ENCODE assay signal across 9 mouse cellular contexts in the genomic region with DNA sequence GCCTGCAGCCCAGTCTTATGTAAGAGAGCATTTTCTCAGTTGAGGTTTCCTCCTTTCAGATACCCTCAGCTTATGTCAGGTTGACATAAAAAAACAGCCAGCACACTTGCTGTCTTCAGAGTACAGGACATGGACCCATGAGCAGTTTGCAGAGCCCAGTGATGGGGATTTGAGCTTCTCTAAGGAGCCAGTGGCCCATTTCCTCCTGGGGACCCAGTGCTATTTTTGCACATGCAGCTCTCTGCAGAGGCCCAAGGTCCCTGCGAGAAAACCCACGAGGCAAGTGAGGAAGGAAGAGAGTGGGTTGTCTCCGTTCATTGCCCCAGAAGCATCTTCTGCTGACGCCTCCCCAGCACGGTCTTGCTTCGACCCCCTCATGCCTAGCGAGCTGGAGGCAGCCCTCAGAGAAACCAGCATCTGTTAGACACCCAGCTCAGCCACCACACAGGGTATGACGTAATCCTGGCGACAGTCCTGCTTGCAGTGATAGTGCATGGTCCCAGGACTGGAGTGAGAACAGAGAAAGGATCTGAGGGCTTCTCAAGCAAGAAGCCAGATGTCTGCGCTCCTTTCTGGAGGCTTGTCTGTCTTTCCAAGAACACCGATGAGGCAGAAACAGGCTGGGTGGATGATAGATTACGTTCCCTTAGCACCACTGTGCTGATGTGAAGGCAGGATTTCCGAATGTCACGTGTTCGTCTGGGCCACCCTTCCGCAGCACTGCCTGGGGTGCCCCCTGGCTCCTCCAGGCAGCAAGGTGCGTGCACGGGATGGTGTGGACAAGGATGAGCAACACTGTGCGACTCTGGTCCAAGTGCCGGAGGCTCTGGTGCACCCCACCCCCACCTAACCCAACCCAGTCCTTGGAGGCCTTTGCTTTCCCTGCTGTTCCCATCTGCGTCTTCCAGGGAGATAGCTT. TPM values are rescaled to one million over a fixed set of nuclear protein-coding genes. Genes with fewer than 3 reads are reported as not detected.
A peak's percentile ranks its signal among the peaks of the same experiment; 100 is the strongest.
DNase-seq lines count a peak whose midpoint lies in the region; ATAC-seq and TF ChIP-seq lines count a peak whose summit lies in the region.
"Had no signal": no experiment of that assay in that cellular context is flagged by ENCODE, and none has a peak within 500 bp of the region (broad histone marks: within the 10 kb centered on the region; RNA-seq: fewer than 3 reads in every experiment).

No protein-coding gene starts in this region.

- peak; percentile 42 for DNase-seq in adrenal gland, postnatal 10 days
- DNase-seq in adrenal gland, postnatal 4 days (ENCODE audit: low spot score in 2 of 2) = no peak
- peak; percentile 83 for DNase-seq in cerebellum, adult 2 months
- DNase-seq in frontal cortex, postnatal 36 days (ENCODE audit: low spot score in 2 of 2) = peak; percentile 89 to 90
- DNase-seq in hindbrain, embryonic 11.5 days (ENCODE audit: low spot score) = no peak
- peak; percentile 80 to 83 for DNase-seq in left cerebral cortex, postnatal 14 days (ENCODE audit: low spot score in 2 of 2)
- no peak for DNase-seq in ovary, postnatal 10 days (ENCODE audit: low spot score)

- no peak for TF ChIP-seq CTCF in cerebellum, adult 2 months (IDR thresholded peaks at IDR 0.05; ENCODE audit: borderline replicate concordance, insufficient read depth, low read depth, low read length)

- intact Hi-C loops in left cerebral cortex, postnatal 14 days (cut with DNase I) = no loop called here

- peaks cover 3% of the 10 kb centered on the region; the same call in 1 of the 2 replicates for H3K36me3 ChIP-seq in hindbrain, embryonic 11.5 days (ENCODE audit: control insufficient read depth, insufficient read depth, low read length)
- H3K36me3 ChIP-seq in neural tube, embryonic 14.5 days (ENCODE audit: control insufficient read depth, insufficient read depth, low read length) = 0 out of 2 replicates have a peak, but pooled peaks cover 9% of the 10 kb centered on the region

- H3K4me2 ChIP-seq in hindbrain, embryonic 11.5 days (replicated peaks; ENCODE audit: low read depth, low read length) = peak overlapping the region; percentile 11; the same call in 1 of the 2 replicates
- H3K4me2 ChIP-seq in neural tube, embryonic 14.5 days (ENCODE audit: low read depth, low read length) = peak overlapping the region; percentile 1; the same call in 1 of the 2 replicates

- peak; percentile 74 for ATAC-seq in hindbrain, embryonic 11.5 days (ENCODE audit: low FRiP score)
- peak; percentile 61; the same call in 1 of the 2 replicates for ATAC-seq in neural tube, embryonic 14.5 days (ENCODE audit: low read depth)

- no peaks in the 10 kb centered on the region for H3K27me3 ChIP-seq in cerebellum, adult 2 months (ENCODE audit: control insufficient read depth, insufficient read depth, low read length)
- no peaks in the 10 kb centered on the region for H3K27me3 ChIP-seq in hindbrain, embryonic 11.5 days (ENCODE audit: control insufficient read depth, insufficient read depth, low read length)
- no peaks in the 10 kb centered on the region for H3K27me3 ChIP-seq in neural tube, embryonic 14.5 days (ENCODE audit: control insufficient read depth, insufficient read depth, low read length)

- H3K4me1 ChIP-seq in cerebellum, adult 2 months (ENCODE audit: control insufficient read depth, insufficient read depth, low read length) = peaks cover 32% of the 10 kb centered on the region
- peaks cover 10% of the 10 kb centered on the region; the same call in 1 of the 2 replicates for H3K4me1 ChIP-seq in hindbrain, embryonic 11.5 days (replicated peaks; ENCODE audit: control insufficient read depth, insufficient read depth, low read length)
- peaks cover 27% of the 10 kb centered on the region for H3K4me1 ChIP-seq in neural tube, embryonic 14.5 days (ENCODE audit: control insufficient read depth, insufficient read depth, low read length)

- 9% methylated on average over 21 of the region's 21 CpGs for WGBS in cerebellum, adult 2 months
- WGBS in hindbrain, embryonic 11.5 days = 54% methylated on average over 21 of the region's 21 CpGs
- 31% methylated on average over 21 of the region's 21 CpGs for WGBS in neural tube, embryonic 14.5 days

- peak overlapping the region; percentile 33 for H3K4me3 ChIP-seq in cerebellum, adult 2 months (replicated peaks; ENCODE audit: insufficient read depth, low read depth, low read length)
- no peak overlapping the region; the same call in 1 of the 2 replicates for H3K4me3 ChIP-seq in hindbrain, embryonic 11.5 days (ENCODE audit: low read depth, low read length)
- no peak overlapping the region for H3K4me3 ChIP-seq in neural tube, embryonic 14.5 days (ENCODE audit: low read depth, low read length)
- H3K4me3 ChIP-seq: erythroblast, embryonic 14.5 days had no signal

- 0 out of 2 replicates have a peak, but pooled peaks have one; percentile 14 for TF ChIP-seq POLR2A in cerebellum, adult 2 months (IDR thresholded peaks at IDR 0.05; ENCODE audit: borderline replicate concordance, insufficient read depth, low read length)

- H3K9ac ChIP-seq in hindbrain, embryonic 11.5 days (ENCODE audit: low read depth, low read length) = peak overlapping the region; percentile 52; the same call in 1 of the 2 replicates
- H3K9ac ChIP-seq in neural tube, embryonic 14.5 days (replicated peaks; ENCODE audit: low read depth, low read length) = peak overlapping the region; percentile 0; the same call in 1 of the 2 replicates

- no peaks in the 10 kb centered on the region for H3K9me3 ChIP-seq in hindbrain, embryonic 11.5 days (ENCODE audit: control insufficient read depth, low read length)
- no peaks in the 10 kb centered on the region for H3K9me3 ChIP-seq in neural tube, embryonic 14.5 days (ENCODE audit: control insufficient read depth, low read length)

- H3K27ac ChIP-seq in cerebellum, adult 2 months (ENCODE audit: insufficient read depth, low read length) = peak overlapping the region; percentile 86
- peak overlapping the region; percentile 90 for H3K27ac ChIP-seq in hindbrain, embryonic 11.5 days (ENCODE audit: low read depth, low read length)
- peak overlapping the region; percentile 80 for H3K27ac ChIP-seq in neural tube, embryonic 14.5 days (ENCODE audit: low read depth, low read length)

RNA-seq across cellular contexts. Expression of gene Clstn1, which starts 24.0 kb away (rescaled TPM):
- 10 to 100 TPM; 72.7 to 95.7 TPM for total RNA-seq in adrenal gland, postnatal 10 days (2021)
- total RNA-seq in adrenal gland, postnatal 4 days (2021) = 100 to 1,000 TPM; 116 to 127 TPM
- polyA plus RNA-seq in cerebellum, adult 2 months (2012; rRNA removed) = 301 and 324 TPM in 2 replicates
- polyA plus RNA-seq in hindbrain, embryonic 11.5 days (2014; fragmentation: Nextera tagmentation; extraction: Ambion mirVana) = 33.0 and 42.6 TPM in 2 replicates
- 1,000 to 10,000 TPM; 1,335 to 1,338 TPM for total RNA-seq in left cerebral cortex, postnatal 14 days (2021)
- polyA plus RNA-seq in neural tube, embryonic 14.5 days (2014; fragmentation: Nextera tagmentation; extraction: Ambion mirVana) = 107 and 139 TPM in 2 replicates

RNA-seq across cellular contexts. Expression of gene Ctnnbip1, which starts 44.2 kb away (rescaled TPM):
- total RNA-seq in adrenal gland, postnatal 10 days (2021) = 10 to 100 TPM; 39.5 to 42.0 TPM
- 10 to 100 TPM; 44.7 to 44.8 TPM for total RNA-seq in adrenal gland, postnatal 4 days (2021)
- 33.3 and 34.6 TPM in 2 replicates for polyA plus RNA-seq in cerebellum, adult 2 months (2012; rRNA removed)
- polyA plus RNA-seq in hindbrain, embryonic 11.5 days (2014; fragmentation: Nextera tagmentation; extraction: Ambion mirVana) = 63.4 and 65.2 TPM in 2 replicates
- total RNA-seq in left cerebral cortex, postnatal 14 days (2021) = 10 to 100 TPM; 56.1 to 56.5 TPM
- 93.2 and 98.0 TPM in 2 replicates for polyA plus RNA-seq in neural tube, embryonic 14.5 days (2014; fragmentation: Nextera tagmentation; extraction: Ambion mirVana)

Comparison
In these comparisons a context has a peak if more than half of its experiments do, and no peak if none do; other contexts are left out.
1. DNase-seq: peak in adrenal gland, postnatal 10 days (single experiment), cerebellum, adult 2 months (2 of 2), frontal cortex, postnatal 36 days (2 of 2) and left cerebral cortex, postnatal 14 days (2 of 2); none in adrenal gland, postnatal 4 days (0 of 2), hindbrain, embryonic 11.5 days (single experiment) and ovary, postnatal 10 days (single experiment).
2. RNA of gene Clstn1, which starts 24.0 kb away (total RNA-seq): 1,335 to 1,338 TPM in left cerebral cortex, postnatal 14 days; 116 to 127 TPM in adrenal gland, postnatal 4 days and 72.7 to 95.7 TPM in adrenal gland, postnatal 10 days; every median in the first group is over 10 times any median in the second.
3. Peak in every context shown above with its lines, with median percentiles within 50 percentile points of each other: H3K27ac ChIP-seq.